Mouse (Mus musculus) gastrocnemius, postnatal 10 days (tissue): Measurements from ENCODE around the gene Psmc3. TPM values are rescaled to one million over a fixed set of nuclear protein-coding genes. Genes with fewer than 3 reads are reported as not detected.
A peak's percentile ranks its signal among the peaks of the same experiment; 100 is the strongest.

Experiments
- DNase-seq: peaks from one replicate; pipeline ENCODE4 v3.0.0; 2021; ENCODE audit warnings: mixed read lengths
- total RNA-seq, 2 experiments: library from RNA; stranded (reverse); gene quantifications; 2 replicates each; pipeline ENCODE4 v1.2.3; 2021

Gene Psmc3
- total RNA-seq, 2 experiments from 2014 or later, result 336 to 337 TPM

- no peak for DNase-seq
Measured at GRCm38 (mm10) chr2:91053181-91053933, 452 bp upstream of the Psmc3 start.

DNA sequence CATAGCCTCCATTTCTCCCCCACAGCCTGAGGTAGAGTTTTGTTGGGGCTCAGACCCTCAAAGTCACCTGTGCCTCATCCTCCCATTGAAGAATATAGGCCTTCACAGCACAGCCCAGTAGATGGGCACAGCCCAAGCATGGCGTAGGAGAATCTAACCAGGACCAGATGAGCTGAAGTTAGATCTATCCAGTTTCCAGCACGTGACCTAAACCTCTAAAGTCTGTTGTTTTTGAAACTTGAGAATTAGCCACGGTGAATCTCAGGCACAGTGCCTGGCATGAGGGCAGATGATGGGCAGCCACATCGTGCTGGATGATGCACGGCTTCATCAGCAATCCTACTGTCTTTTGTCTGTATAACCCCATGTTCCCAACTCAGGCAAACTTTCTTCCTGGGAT, 4.6 kb downstream of the Psmc3 start:
- no peak for DNase-seq

GRCm38 (mm10) chr2:91059376-91059775, 5.6 kb downstream of the Psmc3 start:
- DNase-seq, result no peak

GRCm38 (mm10) chr2:91060544-91061355, 6.9 kb downstream of the Psmc3 start:
- DNase-seq, result peak; percentile 62

DNA sequence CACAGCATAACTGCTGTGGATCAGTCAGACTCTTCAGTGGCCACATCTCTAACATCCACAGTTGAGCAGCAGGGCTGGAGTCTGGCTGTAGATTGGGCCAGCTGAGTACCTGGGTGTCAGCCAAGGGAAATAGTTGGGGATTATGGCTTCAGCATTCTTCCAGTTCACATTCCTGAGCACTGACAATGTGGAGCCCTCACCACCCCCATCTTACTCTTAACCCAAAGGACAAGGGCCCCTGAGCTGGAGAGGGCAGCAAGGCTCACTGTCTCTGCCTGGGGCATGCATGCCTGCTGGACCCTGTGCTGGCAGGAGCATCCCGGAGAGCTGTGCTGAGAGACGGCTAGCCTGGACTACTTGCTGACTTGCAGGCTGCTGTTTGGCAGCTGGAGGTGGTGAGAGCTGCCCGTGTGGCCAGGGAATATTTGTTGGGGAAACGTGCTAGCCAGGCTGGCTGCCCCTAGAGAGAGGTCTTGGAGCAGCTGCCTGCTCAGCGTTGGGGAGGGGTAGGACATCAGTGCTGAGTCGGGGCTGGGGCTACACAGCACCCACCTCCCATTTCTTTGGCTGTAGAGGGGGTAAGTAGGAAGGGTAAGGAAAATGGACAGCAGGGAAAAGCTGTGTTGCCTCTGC, 8.2 kb downstream of the Psmc3 start:
- no peak for DNase-seq

DNA sequence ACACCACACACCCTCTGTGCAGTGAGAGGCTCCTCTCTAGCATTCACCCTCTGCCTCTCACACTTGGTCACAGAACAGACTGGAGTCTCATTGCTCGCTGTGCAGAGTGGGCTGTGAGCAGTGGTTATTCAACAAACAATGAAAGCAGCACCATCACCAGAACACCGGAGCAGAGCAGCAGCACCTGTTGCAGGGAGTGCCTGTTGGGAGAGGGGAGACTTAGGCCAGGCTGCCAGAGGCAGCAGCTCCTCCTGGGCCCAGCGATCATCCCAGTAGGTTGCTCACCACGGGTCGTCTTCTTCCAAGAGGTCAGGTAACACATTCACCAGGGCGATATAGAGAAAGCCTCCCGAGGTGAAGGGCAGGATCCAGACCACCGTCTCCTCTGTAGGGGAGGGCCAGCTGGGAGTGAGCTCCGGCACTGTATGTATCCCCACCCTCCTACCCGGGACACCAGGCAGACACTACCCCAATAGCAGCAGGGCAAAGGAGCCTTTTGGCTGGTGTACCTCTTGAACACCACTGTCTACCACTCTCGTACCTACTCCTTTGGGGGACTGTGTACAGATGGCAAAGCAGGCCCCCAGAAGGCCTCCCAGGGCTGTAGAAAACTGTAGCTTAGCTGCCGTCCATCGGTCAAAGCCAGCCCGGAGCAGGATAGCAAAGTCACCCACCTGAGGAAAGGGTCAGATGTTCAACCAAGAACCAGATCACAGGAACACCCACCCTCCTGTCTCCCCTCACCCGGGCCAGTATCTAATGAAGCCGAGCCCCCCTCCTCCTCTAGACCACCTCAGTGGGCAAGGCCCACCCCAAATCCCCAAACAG, 9.2 kb downstream of the Psmc3 start:
- DNase-seq, result no peak

DNA sequence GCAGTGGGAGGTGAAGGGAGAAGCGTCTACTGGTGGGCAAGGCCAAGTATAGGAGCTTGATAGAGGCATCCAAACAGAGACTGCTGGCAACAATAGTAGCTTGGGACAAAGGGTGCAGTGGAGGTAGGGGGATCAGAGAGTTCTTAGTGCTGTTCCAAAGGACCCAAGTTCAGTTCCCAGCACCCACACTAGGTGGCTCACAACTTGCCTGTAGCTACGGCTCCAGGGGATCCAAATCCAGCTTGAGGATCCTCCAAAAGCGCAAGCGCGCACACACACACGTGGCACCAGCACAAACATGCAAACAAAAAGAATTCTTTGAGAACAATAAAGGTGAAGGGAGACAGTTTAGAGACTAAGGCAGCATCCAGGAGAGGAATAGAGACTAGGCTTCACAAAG, 10.4 kb downstream of the Psmc3 start:
- DNase-seq, result no peak

DNA sequence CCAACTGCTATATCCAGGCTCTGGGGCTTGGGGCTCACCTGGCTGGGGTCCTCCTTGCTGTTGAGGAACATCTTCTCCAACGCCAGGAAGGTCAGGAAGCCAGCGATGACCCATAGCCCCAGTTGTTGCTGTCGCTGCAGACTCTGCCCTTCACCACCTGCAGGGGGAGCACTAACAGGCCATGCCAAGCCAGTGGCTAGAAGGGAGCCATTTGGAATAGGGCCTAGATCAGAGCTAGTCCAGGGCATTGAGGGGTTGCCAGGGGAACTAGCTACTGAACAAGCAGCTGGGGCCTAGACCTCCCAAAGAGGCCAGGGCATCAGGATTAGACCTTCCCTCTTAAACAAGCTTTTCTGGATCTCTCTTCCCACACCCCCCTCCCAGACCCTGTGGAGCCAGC, 11.7 kb downstream of the Psmc3 start:
- DNase-seq, result peak; percentile 68

GRCm38 (mm10) chr2:91066455-91066854, 12.6 kb downstream of the Psmc3 start:
- no peak for DNase-seq

- DNase-seq, result no peak
Measured at GRCm38 (mm10) chr2:91068162-91068871, 14.5 kb downstream of the Psmc3 start.

GRCm38 (mm10) chr2:91068872-91069165, 15.0 kb downstream of the Psmc3 start:
- DNase-seq, result no peak

- no peak for DNase-seq
Measured at GRCm38 (mm10) chr2:91069306-91070000, 15.6 kb downstream of the Psmc3 start.

DNA sequence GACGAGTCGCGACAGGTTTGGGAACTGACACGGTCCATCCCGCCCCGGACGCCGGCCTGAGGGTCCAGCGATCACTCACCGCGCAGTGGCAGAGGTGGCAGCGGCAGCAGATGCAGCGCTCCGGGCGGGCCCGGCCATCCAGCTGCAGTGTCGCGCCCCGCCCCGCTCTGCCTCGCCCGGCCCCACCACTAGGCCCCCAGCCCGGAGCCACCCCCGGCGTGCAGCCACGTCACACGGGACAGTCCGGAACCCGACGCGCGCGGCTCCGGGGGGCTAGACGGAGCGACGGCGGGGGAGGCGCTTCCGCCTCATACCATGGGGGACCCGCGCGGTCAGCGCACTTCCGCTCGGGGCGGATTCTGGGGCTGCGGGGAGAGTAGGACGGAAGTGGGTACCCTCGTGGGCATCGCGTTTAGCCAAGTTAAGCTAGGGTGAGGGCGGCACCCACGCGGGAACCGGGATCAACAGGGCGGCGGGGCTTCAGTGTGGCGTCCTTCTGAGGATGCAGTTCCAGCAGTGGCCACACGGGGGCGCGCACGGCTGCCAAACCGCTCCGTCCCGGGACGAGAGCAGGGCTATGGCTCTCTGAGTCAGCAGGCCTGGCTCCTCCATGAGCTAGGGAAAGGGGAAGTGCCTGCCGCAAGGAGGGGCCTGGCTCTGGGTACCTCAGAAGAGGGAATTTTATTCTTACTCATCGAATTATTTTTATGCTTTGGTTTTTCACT, 16.4 kb downstream of the Psmc3 start, which contains the start of gene Slc39a13:
Slc39a13 (minus strand) TSS at position 342 of the 725 bp plus-strand sequence.
- DNase-seq, result peak; percentile 97

DNA sequence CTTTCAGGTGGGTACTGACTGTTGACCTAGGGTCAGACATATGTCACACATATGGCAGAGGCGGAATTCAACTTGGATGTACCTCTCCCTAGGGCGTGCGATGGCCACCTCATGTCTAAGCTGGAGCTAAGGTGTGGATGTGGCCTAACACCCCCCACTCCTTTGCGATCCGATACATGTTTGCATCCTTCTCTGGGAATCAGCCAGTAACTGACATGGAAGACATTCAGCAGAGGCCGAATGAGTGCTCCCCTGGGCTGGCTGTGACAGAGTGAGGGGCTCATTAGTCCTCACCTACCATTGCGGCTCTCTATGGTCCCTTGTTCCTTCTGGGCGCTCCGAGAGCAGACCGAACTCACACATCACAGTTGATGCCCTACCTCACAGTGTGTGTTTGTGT, 17.2 kb downstream of the Psmc3 start:
- DNase-seq, result no peak

GRCm38 (mm10) chr2:91072092-91072491, 18.3 kb downstream of the Psmc3 start:
- DNase-seq, result no peak

GRCm38 (mm10) chr2:91077957-91078313, 24.1 kb downstream of the Psmc3 start:
- DNase-seq, result no peak

DNA sequence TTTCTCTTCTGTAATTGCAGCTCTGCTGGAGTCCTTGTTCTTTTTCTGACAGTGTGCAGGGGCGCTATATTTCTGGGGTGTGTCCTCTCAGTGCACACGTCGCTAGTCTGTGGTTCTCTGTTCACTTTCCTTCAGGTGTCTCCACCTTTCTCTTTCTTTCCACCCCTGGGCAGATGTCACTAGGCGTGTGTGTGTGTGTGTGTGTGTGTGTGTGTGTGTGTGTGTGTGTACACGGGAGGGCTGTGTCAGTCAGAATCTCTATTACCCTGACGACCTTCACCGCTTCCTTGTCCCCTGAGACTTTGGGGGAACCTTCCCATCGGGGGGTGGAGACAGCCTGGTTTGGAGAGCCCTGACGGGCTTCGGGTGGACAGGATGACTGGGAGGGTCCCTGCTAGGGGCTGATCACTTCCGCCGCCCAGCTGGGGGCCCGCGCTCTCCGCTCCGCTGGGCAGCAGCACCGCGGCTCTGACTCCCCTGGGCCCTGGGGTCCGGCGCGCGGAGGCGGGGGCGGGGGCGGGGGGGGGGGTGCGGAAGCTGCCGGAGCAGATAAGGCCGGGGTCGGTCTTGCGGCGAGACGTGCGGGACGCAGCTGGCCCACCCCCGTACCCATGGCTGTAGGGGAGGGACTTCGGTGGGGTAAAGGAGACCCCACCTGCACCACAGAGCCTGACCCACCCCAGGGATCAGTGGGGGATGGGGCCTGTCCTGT, 24.7 kb downstream of the Psmc3 start:
- DNase-seq, result no peak

GRCm38 (mm10) chr2:91079026-91079384, 25.2 kb downstream of the Psmc3 start:
- no peak for DNase-seq

DNA sequence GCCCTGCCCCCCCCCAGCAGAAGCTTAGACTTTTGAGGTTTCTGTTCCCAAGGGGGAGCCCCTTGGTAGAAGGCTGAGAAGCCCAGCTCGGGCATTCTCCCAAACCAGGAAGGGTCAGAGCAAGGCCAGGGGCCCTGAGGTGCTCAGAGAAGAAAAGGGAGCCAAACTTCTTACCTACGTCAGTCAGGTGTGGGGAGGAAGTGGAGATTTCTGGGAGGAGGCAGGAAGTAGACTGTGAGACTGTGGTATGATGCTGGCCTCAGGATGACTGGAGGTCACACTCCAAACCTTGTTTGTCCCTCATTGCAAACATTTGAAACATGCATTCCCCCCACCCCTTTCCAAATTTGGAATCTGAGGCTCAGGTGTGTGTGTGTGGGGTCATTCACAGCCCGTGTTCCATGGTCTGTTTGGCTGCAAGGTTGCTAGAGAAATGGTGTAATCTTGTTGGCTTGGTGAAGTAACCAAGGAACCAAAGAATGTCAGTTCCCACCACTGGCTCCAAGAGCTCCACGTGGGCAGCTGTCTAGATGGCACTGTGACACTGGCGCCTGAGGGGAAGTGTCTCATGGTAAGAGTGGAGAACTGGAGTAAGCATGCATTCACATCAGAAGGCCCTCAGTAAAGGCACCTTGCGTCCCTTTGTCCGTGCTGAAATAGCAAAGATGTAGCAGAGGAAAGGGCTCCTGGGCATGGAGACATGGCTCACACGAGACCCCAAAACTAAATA, 27.1 kb downstream of the Psmc3 start:
- no peak for DNase-seq
